Mouse (Mus musculus) T-cell, adult 2 months (primary cell): Measurements from ENCODE around the gene Nbeal1.
"Not testable (repeated sequence)": the region's sequence is repeated elsewhere in the genome, so short reads cannot be mapped to it uniquely, and the experiment has no call there.

ENCODE experiments used
- DNase-seq: peaks from one replicate; pipeline ENCODE4 v3.0.0; 2022; ENCODE audit warnings: low spot score

Gene Nbeal1

GRCm38 (mm10) chr1:60179932-60180783 is at the start of gene Nbeal1:
Gene Nbeal1, plus strand, starts transcription at chr1:60180599.
- peak; percentile 89 for DNase-seq

GRCm38 (mm10) chr1:60137346-60137745 is 43.1 kb upstream of the Nbeal1 start:
- no peak for DNase-seq

- no peak for DNase-seq
Observed at GRCm38 (mm10) chr1:60152700-60153099, 27.7 kb upstream of the Nbeal1 start.

- no peak for DNase-seq
Observed at GRCm38 (mm10) chr1:60156651-60157050, 23.7 kb upstream of the Nbeal1 start.

- peak; percentile 75 for DNase-seq
Observed at GRCm38 (mm10) chr1:60158411-60158810, 22.0 kb upstream of the Nbeal1 start.

GRCm38 (mm10) chr1:60163676-60164075 is 16.7 kb upstream of the Nbeal1 start:
- DNase-seq = no peak

- no peak for DNase-seq
Observed at GRCm38 (mm10) chr1:60169626-60170025, 10.8 kb upstream of the Nbeal1 start.

GRCm38 (mm10) chr1:60170251-60170650 is 10.1 kb upstream of the Nbeal1 start:
- DNase-seq = no peak

GRCm38 (mm10) chr1:60173119-60173518 is 7.3 kb upstream of the Nbeal1 start:
- no peak for DNase-seq

GRCm38 (mm10) chr1:60177814-60178213 is 2.6 kb upstream of the Nbeal1 start:
- not testable (repeated sequence) for DNase-seq

- no peak for DNase-seq
Observed at GRCm38 (mm10) chr1:60179376-60179775, 1.0 kb upstream of the Nbeal1 start.

- DNase-seq = no peak
Observed at GRCm38 (mm10) chr1:60180784-60181221, 404 bp downstream of the Nbeal1 start.

GRCm38 (mm10) chr1:60188454-60188853 is 8.1 kb downstream of the Nbeal1 start:
- no peak for DNase-seq

- DNase-seq = no peak
Observed at GRCm38 (mm10) chr1:60196813-60197212, 16.4 kb downstream of the Nbeal1 start.

- no peak for DNase-seq
Observed at GRCm38 (mm10) chr1:60199006-60199405, 18.6 kb downstream of the Nbeal1 start.

GRCm38 (mm10) chr1:60236261-60236660 is 55.9 kb downstream of the Nbeal1 start:
- DNase-seq = peak; percentile 51

- no peak for DNase-seq
Observed at GRCm38 (mm10) chr1:60240430-60240829, 60.0 kb downstream of the Nbeal1 start.

- DNase-seq = no peak
Observed at GRCm38 (mm10) chr1:60268113-60268512, 87.7 kb downstream of the Nbeal1 start.

GRCm38 (mm10) chr1:60269314-60269713 is 88.9 kb downstream of the Nbeal1 start:
- DNase-seq = no peak

GRCm38 (mm10) chr1:60272471-60272870 is 92.1 kb downstream of the Nbeal1 start:
- DNase-seq = peak; percentile 20

GRCm38 (mm10) chr1:60293921-60294320 is 113.5 kb downstream of the Nbeal1 start:
- DNase-seq = no peak

- DNase-seq = peak; percentile 88
Observed at GRCm38 (mm10) chr1:60342808-60343629, 162.6 kb downstream of the Nbeal1 start, which contains the start of gene Cyp20a1. Gene Cyp20a1, plus strand, starts transcription at chr1:60343323.
